24 mouse cellular contexts compared by ENCODE assay signal in genomic region chr12:25138616-25139015, GRCm38 (mm10).
"Had no signal": no experiment of that assay in that cellular context is flagged by ENCODE, and none has a peak within 500 bp of the region (broad histone marks: within the 10 kb centered on the region; RNA-seq: fewer than 3 reads in every experiment).

No protein-coding gene starts in this region.

- H3K36me3 ChIP-seq: heart, embryonic 10.5 days; heart, embryonic 12.5 days; hindbrain, embryonic 10.5 days; hindbrain, embryonic 12.5 days; limb, embryonic 10.5 days; limb, embryonic 12.5 days; liver, embryonic 12.5 days had no signal

- DNase-seq: gastrocnemius, adult 2 months; gastrocnemius, postnatal 10 days; gastrocnemius, postnatal 25 days; heart, adult 18-20 months; heart, postnatal 4 days; kidney, adult 18-20 months; kidney, adult 8-10 months; kidney, postnatal 10 days; kidney, postnatal 25 days; kidney, postnatal 4 days; liver had no signal

- H3K4me2 ChIP-seq: heart, embryonic 12.5 days; hindbrain, embryonic 12.5 days; hindbrain, embryonic 14.5 days; limb, embryonic 12.5 days; liver, embryonic 12.5 days had no signal

- ATAC-seq: hindbrain, embryonic 16.5 days; inflammation-experienced regulatory T-cells, adult 6 months; liver, embryonic 12.5 days had no signal

- H3K4me1 ChIP-seq: heart, embryonic 12.5 days; hindbrain, embryonic 12.5 days; limb, embryonic 12.5 days; liver, embryonic 12.5 days had no signal

- H3K9ac ChIP-seq: heart, embryonic 12.5 days; hindbrain, embryonic 12.5 days; hindbrain, embryonic 14.5 days; limb, embryonic 12.5 days; liver, embryonic 12.5 days; liver, embryonic 14.5 days had no signal

- H3K27me3 ChIP-seq: heart, embryonic 12.5 days; hindbrain, embryonic 12.5 days; limb, embryonic 12.5 days; liver, embryonic 12.5 days had no signal

- H3K9me3 ChIP-seq: heart, embryonic 10.5 days; heart, embryonic 12.5 days; hindbrain, embryonic 10.5 days; hindbrain, embryonic 12.5 days; limb, embryonic 10.5 days; limb, embryonic 12.5 days; liver, embryonic 12.5 days had no signal

- H3K27ac ChIP-seq: gastrocnemius, adult 2 months; heart, embryonic 10.5 days; hindbrain, embryonic 12.5 days; hindbrain, embryonic 14.5 days; layer of hippocampus, adult 2 months; left cerebral cortex, adult 2 months; limb, embryonic 10.5 days; limb, embryonic 12.5 days; liver, embryonic 12.5 days; liver, embryonic 14.5 days had no signal

- H3K4me3 ChIP-seq: gastrocnemius, adult 2 months; heart, embryonic 10.5 days; heart, embryonic 12.5 days; hindbrain, embryonic 10.5 days; hindbrain, embryonic 12.5 days; layer of hippocampus, adult 2 months; left cerebral cortex, adult 2 months; limb, embryonic 10.5 days; limb, embryonic 12.5 days; liver, embryonic 12.5 days had no signal
